ENCODE assay signal across 8 mouse cellular contexts in the genomic region with DNA sequence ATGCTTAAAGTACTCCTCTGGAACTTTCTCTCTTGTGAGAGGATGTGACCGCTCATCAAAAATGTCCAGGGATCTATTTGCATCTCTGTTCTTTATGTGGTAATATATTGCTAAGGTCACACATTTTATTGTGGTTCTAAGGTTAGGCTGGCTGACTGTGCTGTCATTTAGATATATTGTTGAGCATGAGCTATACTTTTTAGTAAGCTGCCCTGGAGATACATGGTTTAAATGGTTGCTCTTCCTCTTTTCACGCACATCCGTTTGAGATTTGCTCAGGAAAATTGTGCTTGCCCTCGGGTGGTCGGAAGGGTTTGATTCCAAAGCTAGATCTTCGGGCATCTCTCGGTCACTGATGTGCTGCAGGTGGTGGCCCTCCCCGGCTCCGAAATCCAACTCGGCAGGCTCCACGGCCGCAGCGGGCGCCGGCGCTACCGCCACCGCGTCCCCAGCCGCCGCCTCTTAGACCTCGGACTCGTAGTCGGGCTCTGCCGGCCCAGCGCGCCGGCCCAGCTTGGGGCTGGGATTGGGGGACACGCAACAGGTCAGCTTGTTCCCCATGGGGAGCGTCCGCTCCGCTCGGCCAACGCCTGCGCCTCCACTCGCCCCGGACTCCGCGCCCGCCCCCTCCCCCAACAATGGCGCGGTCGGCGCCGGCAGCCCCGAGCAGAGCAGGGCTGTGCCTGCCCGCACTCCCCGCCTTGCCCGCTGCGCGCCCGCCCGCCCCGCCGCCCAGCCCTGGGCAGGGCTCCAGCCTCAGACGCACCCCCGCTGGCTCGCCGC. TPM values are rescaled to one million over a fixed set of nuclear protein-coding genes. Genes with fewer than 3 reads are reported as not detected.
A peak's percentile ranks its signal among the peaks of the same experiment; 100 is the strongest.
DNase-seq lines count a peak whose midpoint lies in the region; ATAC-seq lines count a peak whose summit lies in the region.

No protein-coding gene starts in this region.

- peak overlapping the region; percentile 52 for H3K4me3 ChIP-seq in liver, embryonic 12.5 days
- peak overlapping the region; percentile 52 for H3K4me3 ChIP-seq in neural tube, embryonic 15.5 days (replicated peaks)

- DNase-seq in heart, adult 18-20 months: peak; percentile 8 to 9
- DNase-seq in heart, adult 8-10 months (ENCODE audit: low spot score): no peak
- peak; percentile 26 for DNase-seq in embryo, embryonic 10 days (ENCODE audit: low spot score)
- DNase-seq in heart, postnatal 10 days: peak; percentile 12 to 20
- no peak for DNase-seq in thymus, postnatal 14 days
- no peak for DNase-seq in frontal cortex, postnatal 10 days (ENCODE audit: low spot score in 2 of 2)

- H3K4me1 ChIP-seq in liver, embryonic 12.5 days: no peaks in the 10 kb centered on the region
- H3K4me1 ChIP-seq in neural tube, embryonic 15.5 days: no peaks in the 10 kb centered on the region

- ATAC-seq in liver, embryonic 12.5 days: peak; percentile 67; the same call in 1 of the 2 replicates
- ATAC-seq in neural tube, embryonic 15.5 days (ENCODE audit: low FRiP score): peak; percentile 94

- no peaks in the 10 kb centered on the region for H3K36me3 ChIP-seq in liver, embryonic 12.5 days
- no peaks in the 10 kb centered on the region for H3K36me3 ChIP-seq in neural tube, embryonic 15.5 days

- H3K4me2 ChIP-seq in liver, embryonic 12.5 days: peak overlapping the region; percentile 65
- H3K4me2 ChIP-seq in neural tube, embryonic 15.5 days: peak overlapping the region; percentile 66

- intact Hi-C loops in heart, postnatal 10 days (cut with DNase I): no loop called here

- H3K27ac ChIP-seq in liver, embryonic 12.5 days: no peak overlapping the region
- no peak overlapping the region for H3K27ac ChIP-seq in neural tube, embryonic 15.5 days (replicated peaks)

- 2% methylated on average over 59 of the region's 59 CpGs for WGBS in liver, embryonic 12.5 days (ENCODE audit: insufficient replicate concordance)
- 3% methylated on average over 46 of the region's 59 CpGs for WGBS in neural tube, embryonic 15.5 days

- H3K27me3 ChIP-seq in liver, embryonic 12.5 days (replicated peaks): peaks cover 9% of the 10 kb centered on the region
- H3K27me3 ChIP-seq in neural tube, embryonic 15.5 days (replicated peaks): no peaks in the 10 kb centered on the region

- H3K9me3 ChIP-seq in liver, embryonic 12.5 days (replicated peaks): no peaks in the 10 kb centered on the region
- H3K9me3 ChIP-seq in neural tube, embryonic 15.5 days (replicated peaks): no peaks in the 10 kb centered on the region

- H3K9ac ChIP-seq in liver, embryonic 12.5 days: no peak overlapping the region
- peak overlapping the region; percentile 38 for H3K9ac ChIP-seq in neural tube, embryonic 15.5 days (replicated peaks)

RNA-seq across cellular contexts. Expression of gene Trim30d, which starts 5.9 kb away (rescaled TPM):
- under 1 TPM; 0.87 to 0.97 TPM for total RNA-seq in heart, adult 18-20 months (2021)
- 1 to 10 TPM in 1 of 4 experiments, under 1 TPM in 3; 0.65 to 1.1 (median 0.75) TPM for total RNA-seq in heart, adult 8-10 months (2022)
- under 1 TPM; 0.26 to 0.67 TPM for total RNA-seq in heart, postnatal 10 days (2021)
- 0.42 and 0.43 TPM in 2 replicates for polyA plus RNA-seq in liver, embryonic 12.5 days (2016; fragmentation: Nextera tagmentation; extraction: Ambion mirVana)
- polyA plus RNA-seq in neural tube, embryonic 15.5 days (2015; fragmentation: Nextera tagmentation; extraction: Ambion mirVana): 0.45 and 0.96 TPM in 2 replicates

RNA-seq across cellular contexts. Expression of gene Trim30a, which starts 36.8 kb away (rescaled TPM):
- total RNA-seq in heart, adult 18-20 months (2021): 1 to 10 TPM; 4.3 to 4.9 TPM
- total RNA-seq in heart, adult 8-10 months (2022): 1 to 10 TPM; 3.4 to 4.2 (median 3.5) TPM
- 1 to 10 TPM; 1.6 to 2.5 TPM for total RNA-seq in heart, postnatal 10 days (2021)
- 1.2 and 1.3 TPM in 2 replicates for polyA plus RNA-seq in liver, embryonic 12.5 days (2016; fragmentation: Nextera tagmentation; extraction: Ambion mirVana)
- polyA plus RNA-seq in neural tube, embryonic 15.5 days (2015; fragmentation: Nextera tagmentation; extraction: Ambion mirVana): 0.77 and 2.8 TPM in 2 replicates

RNA-seq across cellular contexts. Expression of gene Olfr651, which starts 48.2 kb away (rescaled TPM):
- total RNA-seq in heart, adult 18-20 months (2021): not detected
- total RNA-seq in heart, adult 8-10 months (2022): not detected
- total RNA-seq in heart, postnatal 10 days (2021): not detected
- not detected in 2 replicates for polyA plus RNA-seq in liver, embryonic 12.5 days (2016; fragmentation: Nextera tagmentation; extraction: Ambion mirVana)
- not detected in 2 replicates for polyA plus RNA-seq in neural tube, embryonic 15.5 days (2015; fragmentation: Nextera tagmentation; extraction: Ambion mirVana)

RNA-seq across cellular contexts. Expression of gene Olfr652, which starts 58.9 kb away (rescaled TPM):
- not detected for total RNA-seq in heart, adult 18-20 months (2021)
- total RNA-seq in heart, adult 8-10 months (2022): not detected
- total RNA-seq in heart, postnatal 10 days (2021): not detected
- polyA plus RNA-seq in liver, embryonic 12.5 days (2016; fragmentation: Nextera tagmentation; extraction: Ambion mirVana): not detected in 2 replicates
- not detected in 2 replicates for polyA plus RNA-seq in neural tube, embryonic 15.5 days (2015; fragmentation: Nextera tagmentation; extraction: Ambion mirVana)

Comparison
In these comparisons a context has a peak if more than half of its experiments do, and no peak if none do; other contexts are left out.
1. DNase-seq: peak in heart, adult 18-20 months (2 of 2), embryo, embryonic 10 days (single experiment) and heart, postnatal 10 days (2 of 2); none in heart, adult 8-10 months (single experiment), thymus, postnatal 14 days (single experiment) and frontal cortex, postnatal 10 days (0 of 2).